Mouse (Mus musculus): ENCODE data around the gene Stx19. TPM values are rescaled to one million over a fixed set of nuclear protein-coding genes. Genes with fewer than 3 reads are reported as not detected.

Stx19 gene
- total and polyA plus RNA-seq, 2 experiments: not detected

DNA sequence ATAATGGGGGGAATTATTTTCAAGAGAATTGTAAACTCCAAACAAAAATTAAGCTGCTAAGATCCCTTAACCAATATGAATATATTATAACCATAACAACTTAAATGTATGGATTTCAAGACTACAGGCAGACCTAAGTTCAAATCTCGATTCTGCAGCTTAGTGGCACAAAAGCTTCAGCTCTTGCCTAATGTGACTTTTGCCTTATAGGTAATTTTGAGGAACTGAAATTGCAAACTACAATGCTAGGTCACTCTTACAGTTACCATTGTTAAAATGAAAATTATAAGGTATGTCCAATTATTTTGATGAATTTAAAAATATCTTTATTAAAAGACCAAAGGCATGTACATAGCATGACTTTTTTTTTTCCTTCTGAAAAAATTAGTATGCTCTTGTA lies 17.9 kb upstream of the Stx19 start:
- no peak overlapping the region for H3K9ac ChIP-seq (ENCODE audit: low read depth, low read length)
- peaks cover 9% of the 10 kb centered on the region for H3K36me3 ChIP-seq (ENCODE audit: control insufficient read depth, insufficient read depth, low read length)
- H3K79me2 ChIP-seq (ENCODE audit: control insufficient read depth, insufficient read depth, low read length): no peaks in the 10 kb centered on the region
- H3K4me3 ChIP-seq (ENCODE audit: insufficient read depth, low read depth, low read length): no peak overlapping the region
- no peak for DNase-seq (ENCODE audit: extremely low read depth, low read depth, low spot score)
- WGBS: 71% methylated on average over 1 of the region's 1 CpGs
- no peaks in the 10 kb centered on the region for H3K27me3 ChIP-seq (ENCODE audit: control insufficient read depth, insufficient read depth, low read length)
- 0 out of 2 replicates have a peak, but pooled peaks cover 2% of the 10 kb centered on the region for H3K4me1 ChIP-seq (ENCODE audit: control insufficient read depth, insufficient read depth, low read length)
- H3K27ac ChIP-seq (replicated peaks; ENCODE audit: insufficient read depth, low read depth, low read length): no peak overlapping the region
- no peak for TF ChIP-seq POLR2A (IDR thresholded peaks at IDR 0.05; ENCODE audit: extremely low read depth, insufficient read depth, low read length)
- TF ChIP-seq CTCF (IDR thresholded peaks at IDR 0.05; ENCODE audit: low read depth, low read length): no peak

DNA sequence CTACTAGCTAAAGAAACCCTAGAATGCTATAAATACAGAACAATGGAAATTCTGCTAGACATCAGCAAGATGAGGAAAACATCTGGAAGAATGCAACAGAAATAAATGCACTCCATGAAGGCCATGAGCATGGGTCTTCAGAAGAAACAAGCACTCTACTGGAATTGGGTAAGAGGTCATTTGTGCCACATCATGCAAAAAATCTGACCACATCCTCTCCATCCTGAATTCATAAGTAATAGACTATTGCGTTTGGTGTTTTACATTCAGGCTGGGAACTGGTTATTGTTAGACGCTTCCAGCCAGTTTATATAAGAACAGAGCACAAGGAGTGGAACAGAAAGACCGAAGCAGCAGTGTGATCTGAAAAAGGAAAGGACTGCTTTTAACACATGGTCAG lies 15.7 kb upstream of the Stx19 start:
- H3K4me1 ChIP-seq (ENCODE audit: control insufficient read depth, insufficient read depth, low read length): 0 out of 2 replicates have a peak, but pooled peaks cover 2% of the 10 kb centered on the region
- TF ChIP-seq CTCF (IDR thresholded peaks at IDR 0.05; ENCODE audit: low read depth, low read length): no peak
- no peak for TF ChIP-seq POLR2A (IDR thresholded peaks at IDR 0.05; ENCODE audit: extremely low read depth, insufficient read depth, low read length)
- WGBS: 94% methylated on average over 3 of the region's 3 CpGs
- no peak overlapping the region for H3K9ac ChIP-seq (ENCODE audit: low read depth, low read length)
- H3K36me3 ChIP-seq (ENCODE audit: control insufficient read depth, insufficient read depth, low read length): peaks cover 16% of the 10 kb centered on the region
- DNase-seq (ENCODE audit: extremely low read depth, low read depth, low spot score): no peak
- H3K27ac ChIP-seq (replicated peaks; ENCODE audit: insufficient read depth, low read depth, low read length): no peak overlapping the region
- H3K79me2 ChIP-seq (ENCODE audit: control insufficient read depth, insufficient read depth, low read length): no peaks in the 10 kb centered on the region
- H3K4me3 ChIP-seq (ENCODE audit: insufficient read depth, low read depth, low read length): no peak overlapping the region
- H3K27me3 ChIP-seq (ENCODE audit: control insufficient read depth, insufficient read depth, low read length): no peaks in the 10 kb centered on the region

DNA sequence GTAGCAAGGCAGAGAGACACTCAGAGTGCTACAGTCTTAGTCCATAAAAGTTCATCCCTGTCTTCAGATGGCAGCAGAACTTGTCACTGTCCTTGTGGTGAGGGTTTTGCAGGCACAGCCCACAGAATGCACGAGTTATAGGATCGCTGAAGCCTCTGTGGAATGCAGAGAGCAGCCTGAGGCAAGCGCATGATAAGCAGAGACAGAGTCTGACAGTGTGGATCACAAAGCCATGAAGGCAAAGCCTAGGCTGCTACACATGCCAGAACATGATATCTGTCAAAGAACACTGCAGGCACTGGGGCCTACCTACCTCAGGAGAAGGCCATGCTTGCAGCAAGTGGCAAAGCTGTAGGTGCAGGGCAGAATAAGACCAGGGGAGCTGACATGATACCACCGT lies 15.1 kb upstream of the Stx19 start:
- no peak for DNase-seq (ENCODE audit: extremely low read depth, low read depth, low spot score)
- Histone ChIP-seq H3K27ac (replicated peaks; ENCODE audit: insufficient read depth, low read depth, low read length) (no peak overlapping the region), H3K79me2 (ENCODE audit: control insufficient read depth, insufficient read depth, low read length) (no peaks in the 10 kb centered on the region), H3K36me3 (ENCODE audit: control insufficient read depth, insufficient read depth, low read length) (peaks cover 20% of the 10 kb centered on the region), H3K9ac (ENCODE audit: low read depth, low read length) (no peak overlapping the region), H3K27me3 (ENCODE audit: control insufficient read depth, insufficient read depth, low read length) (no peaks in the 10 kb centered on the region), H3K4me3 (ENCODE audit: insufficient read depth, low read depth, low read length) (no peak overlapping the region), H3K4me1 (ENCODE audit: control insufficient read depth, insufficient read depth, low read length) (0 out of 2 replicates have a peak, but pooled peaks cover 2% of the 10 kb centered on the region)
- WGBS: 71% methylated on average over 4 of the region's 4 CpGs
- TF ChIP-seq POLR2A (IDR thresholded peaks at IDR 0.05; ENCODE audit: extremely low read depth, insufficient read depth, low read length) (no peak), CTCF (IDR thresholded peaks at IDR 0.05; ENCODE audit: low read depth, low read length) (no peak)

DNA sequence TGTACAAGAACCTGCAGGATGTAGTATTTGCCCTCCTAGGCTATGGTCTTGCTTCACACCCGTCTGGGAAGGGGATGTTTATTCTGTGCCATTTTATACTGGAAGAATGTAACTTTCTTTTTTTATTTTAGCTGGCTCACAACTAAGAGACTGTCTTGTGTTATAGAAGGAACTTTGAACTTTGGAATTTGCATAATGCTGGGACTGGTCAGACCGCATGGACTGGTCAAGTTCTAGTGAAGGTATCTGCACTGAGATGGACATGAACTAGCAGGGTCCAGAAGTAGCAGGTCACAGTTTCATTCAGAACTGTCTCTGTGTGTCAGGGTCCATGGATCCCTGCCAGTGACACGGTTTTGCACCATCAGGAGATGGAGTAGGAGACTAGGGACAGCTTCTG lies 14.6 kb upstream of the Stx19 start:
- Histone ChIP-seq H3K27me3 (ENCODE audit: control insufficient read depth, insufficient read depth, low read length) (no peaks in the 10 kb centered on the region), H3K36me3 (ENCODE audit: control insufficient read depth, insufficient read depth, low read length) (peaks cover 22% of the 10 kb centered on the region), H3K27ac (replicated peaks; ENCODE audit: insufficient read depth, low read depth, low read length) (no peak overlapping the region), H3K79me2 (ENCODE audit: control insufficient read depth, insufficient read depth, low read length) (no peaks in the 10 kb centered on the region), H3K9ac (ENCODE audit: low read depth, low read length) (no peak overlapping the region), H3K4me1 (ENCODE audit: control insufficient read depth, insufficient read depth, low read length) (0 out of 2 replicates have a peak, but pooled peaks cover 2% of the 10 kb centered on the region), H3K4me3 (ENCODE audit: insufficient read depth, low read depth, low read length) (no peak overlapping the region)
- peak; percentile 69 for DNase-seq (ENCODE audit: extremely low read depth, low read depth, low spot score)
- WGBS: 39% methylated on average over 3 of the region's 3 CpGs
- TF ChIP-seq POLR2A (IDR thresholded peaks at IDR 0.05; ENCODE audit: extremely low read depth, insufficient read depth, low read length) (no peak), CTCF (IDR thresholded peaks at IDR 0.05; ENCODE audit: low read depth, low read length) (no peak)

DNA sequence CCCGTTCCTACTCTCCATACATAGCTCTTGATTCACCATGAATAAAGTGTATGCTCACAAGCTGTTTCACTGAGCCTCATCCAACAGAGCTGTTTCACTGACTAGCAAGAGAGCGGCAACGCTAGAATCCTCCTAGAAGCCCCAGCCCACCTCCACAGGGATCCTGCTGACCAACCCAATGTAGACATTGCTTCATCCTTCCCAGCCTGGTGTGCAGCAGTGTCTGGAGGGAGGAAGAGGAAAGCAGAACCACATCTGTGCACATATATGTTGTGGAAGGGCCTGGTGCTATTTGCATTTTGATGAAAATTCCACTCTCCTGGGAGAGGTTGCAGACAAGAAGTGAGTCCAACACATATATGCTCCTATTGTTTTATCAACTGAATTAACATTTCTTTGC lies 9.9 kb upstream of the Stx19 start:
- no peak for DNase-seq (ENCODE audit: extremely low read depth, low read depth, low spot score)
- H3K4me1 ChIP-seq (ENCODE audit: control insufficient read depth, insufficient read depth, low read length): 0 out of 2 replicates have a peak, but pooled peaks cover under 1% of the 10 kb centered on the region
- TF ChIP-seq POLR2A (IDR thresholded peaks at IDR 0.05; ENCODE audit: extremely low read depth, insufficient read depth, low read length) (no peak), CTCF (IDR thresholded peaks at IDR 0.05; ENCODE audit: low read depth, low read length) (no peak)
- no peaks in the 10 kb centered on the region for H3K27me3 ChIP-seq (ENCODE audit: control insufficient read depth, insufficient read depth, low read length)
- no peak overlapping the region for H3K27ac ChIP-seq (replicated peaks; ENCODE audit: insufficient read depth, low read depth, low read length)
- H3K9ac ChIP-seq (ENCODE audit: low read depth, low read length): no peak overlapping the region
- no peak overlapping the region for H3K4me3 ChIP-seq (ENCODE audit: insufficient read depth, low read depth, low read length)
- H3K79me2 ChIP-seq (ENCODE audit: control insufficient read depth, insufficient read depth, low read length): no peaks in the 10 kb centered on the region
- H3K36me3 ChIP-seq (ENCODE audit: control insufficient read depth, insufficient read depth, low read length): peaks cover 16% of the 10 kb centered on the region; the same call in 1 of the 2 replicates
- 96% methylated on average over 3 of the region's 3 CpGs for WGBS

DNA sequence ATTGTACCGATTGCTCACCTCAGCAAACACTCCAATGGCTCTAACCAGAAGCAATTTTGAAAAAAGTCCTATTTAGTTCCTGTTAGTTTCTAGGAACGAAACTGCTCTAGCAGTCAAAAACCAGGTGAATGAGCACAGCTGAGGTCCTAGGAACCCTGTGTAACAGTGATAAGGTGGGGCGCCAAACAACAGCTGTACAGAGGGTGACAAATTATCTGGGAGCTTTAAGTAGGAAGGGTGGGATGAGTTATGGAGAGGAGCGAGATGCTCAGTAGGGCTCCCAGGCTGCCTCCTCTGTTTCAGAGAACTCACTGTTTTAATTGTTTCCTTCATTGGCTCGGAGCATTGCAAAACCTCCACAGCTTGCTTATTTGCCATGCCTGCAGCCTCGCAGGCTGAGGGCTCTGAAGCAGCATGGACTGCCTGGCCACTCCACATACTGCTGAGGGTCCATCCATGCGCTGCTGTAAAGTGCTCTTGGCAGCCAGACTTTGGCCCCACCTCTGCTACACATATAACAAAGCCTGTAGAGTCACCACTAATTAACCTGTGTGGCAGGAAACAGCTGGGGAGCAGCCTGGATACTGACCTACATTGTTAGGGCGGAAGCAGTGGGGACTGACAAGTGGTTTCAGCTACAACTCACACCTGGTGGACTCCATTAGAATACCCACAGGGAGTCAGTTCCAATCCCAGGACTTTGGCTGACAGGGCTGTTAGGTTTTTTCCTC lies 7.1 kb upstream of the Stx19 start:
- Histone ChIP-seq H3K79me2 (ENCODE audit: control insufficient read depth, insufficient read depth, low read length) (no peaks in the 10 kb centered on the region), H3K36me3 (ENCODE audit: control insufficient read depth, insufficient read depth, low read length) (peaks cover 14% of the 10 kb centered on the region), H3K9ac (ENCODE audit: low read depth, low read length) (no peak overlapping the region), H3K27me3 (ENCODE audit: control insufficient read depth, insufficient read depth, low read length) (no peaks in the 10 kb centered on the region), H3K4me1 (ENCODE audit: control insufficient read depth, insufficient read depth, low read length) (no peaks in the 10 kb centered on the region), H3K27ac (replicated peaks; ENCODE audit: insufficient read depth, low read depth, low read length) (no peak overlapping the region), H3K4me3 (ENCODE audit: insufficient read depth, low read depth, low read length) (no peak overlapping the region)
- 81% methylated on average over 8 of the region's 8 CpGs for WGBS
- TF ChIP-seq POLR2A (IDR thresholded peaks at IDR 0.05; ENCODE audit: extremely low read depth, insufficient read depth, low read length) (no peak), CTCF (IDR thresholded peaks at IDR 0.05; ENCODE audit: low read depth, low read length) (no peak)
- DNase-seq (ENCODE audit: extremely low read depth, low read depth, low spot score): no peak

Data from liver, adult 2 months (tissue).